Mouse (Mus musculus): ENCODE data around the gene P2ry12.

The P2ry12 gene

GRCm38 (mm10) chr3:59262704-59263103 is at the start of gene P2ry12:
TSS of gene P2ry12 (minus strand) at chr3:59262871.
- DNase-seq: no peak

GRCm38 (mm10) chr3:59305518-59305917 is 42.8 kb upstream of the P2ry12 start:
- DNase-seq: no peak

- DNase-seq: no peak
Observed at GRCm38 (mm10) chr3:59304944-59305343, 42.3 kb upstream of the P2ry12 start.

- no peak for DNase-seq
Observed at GRCm38 (mm10) chr3:59297653-59298052, 35.0 kb upstream of the P2ry12 start.

- DNase-seq: no peak
Observed at GRCm38 (mm10) chr3:59296563-59297130, 34.0 kb upstream of the P2ry12 start.

GRCm38 (mm10) chr3:59295699-59296562 is 33.3 kb upstream of the P2ry12 start:
- no peak for DNase-seq

GRCm38 (mm10) chr3:59293437-59294199 is 30.9 kb upstream of the P2ry12 start:
- DNase-seq: no peak

GRCm38 (mm10) chr3:59290551-59290950 is 27.9 kb upstream of the P2ry12 start:
- DNase-seq: no peak

- no peak for DNase-seq
Observed at GRCm38 (mm10) chr3:59278620-59279019, 15.9 kb upstream of the P2ry12 start.

- no peak for DNase-seq
Observed at GRCm38 (mm10) chr3:59278254-59278533, 15.5 kb upstream of the P2ry12 start.

GRCm38 (mm10) chr3:59277502-59278253 is 15.0 kb upstream of the P2ry12 start:
- DNase-seq: no peak

- DNase-seq: no peak
Observed at GRCm38 (mm10) chr3:59270811-59271210, 8.1 kb upstream of the P2ry12 start.

- DNase-seq: no peak
Observed at GRCm38 (mm10) chr3:59263988-59264387, 1.3 kb upstream of the P2ry12 start.

GRCm38 (mm10) chr3:59263417-59263816 is 746 bp upstream of the P2ry12 start:
- no peak for DNase-seq

GRCm38 (mm10) chr3:59261709-59262472 is 780 bp downstream of the P2ry12 start:
- DNase-seq: no peak

GRCm38 (mm10) chr3:59260745-59261144 is 1.9 kb downstream of the P2ry12 start:
- no peak for DNase-seq

GRCm38 (mm10) chr3:59257740-59258664 is 4.7 kb downstream of the P2ry12 start:
- DNase-seq: no peak

GRCm38 (mm10) chr3:59250454-59250853 is 12.2 kb downstream of the P2ry12 start:
- no peak for DNase-seq

- no peak for DNase-seq
Observed at GRCm38 (mm10) chr3:59248031-59248430, 14.6 kb downstream of the P2ry12 start.

- DNase-seq: no peak
Observed at GRCm38 (mm10) chr3:59243384-59243783, 19.3 kb downstream of the P2ry12 start.

GRCm38 (mm10) chr3:59234878-59235277 is 27.8 kb downstream of the P2ry12 start:
- DNase-seq: no peak

All from kidney, postnatal 36 days (tissue).